Mouse (Mus musculus) small intestine, adult 2 months (tissue): ENCODE results near the gene Klf4. TPM values are rescaled to one million over a fixed set of nuclear protein-coding genes. Genes with fewer than 3 reads are reported as not detected.

ENCODE experiments used
- H3K27ac ChIP-seq: fragments of 200-500 bp; 2 replicates; pipeline ENCODE4 v1.5.1; 2012; ENCODE audit warnings: low read depth, low read length, control low read depth, inconsistent platforms; ENCODE audit not compliant: insufficient read depth
- H3K27me3 ChIP-seq: fragments of 200-500 bp; 2 replicates; pipeline ENCODE4 v1.6.1; 2012; ENCODE audit warnings: mild to moderate bottlenecking, moderate library complexity, low read length, inconsistent platforms; ENCODE audit not compliant: control insufficient read depth, insufficient read depth
- H3K36me3 ChIP-seq: fragments of 200-500 bp; 2 replicates; pipeline ENCODE4 v1.6.1; 2012; ENCODE audit warnings: mild to moderate bottlenecking, low read length, control low read depth, inconsistent platforms; ENCODE audit not compliant: control insufficient read depth, insufficient read depth
- H3K4me1 ChIP-seq: fragments of 200-500 bp; 2 replicates; pipeline ENCODE4 v1.6.1; 2012; ENCODE audit warnings: low read length, inconsistent platforms, mixed read lengths; ENCODE audit not compliant: control insufficient read depth, insufficient read depth, insufficient read length
- H3K4me3 ChIP-seq: fragments of 200-500 bp; 2 replicates; pipeline ENCODE4 v1.5.1; 2012; ENCODE audit warnings: low read depth, mild to moderate bottlenecking, control low read depth, inconsistent platforms, low read length, moderate library complexity
- CTCF ChIP-seq: fragments of 200-500 bp; IDR thresholded peaks from 2 replicates; pipeline ENCODE4 v1.5.1; 2012; ENCODE audit warnings: low read depth, mild to moderate bottlenecking, control low read depth, inconsistent platforms, low read length, moderate library complexity, mixed read lengths; ENCODE audit not compliant: insufficient replicate concordance, insufficient read length; ENCODE audit errors: extremely low read depth
- POLR2A ChIP-seq: fragments of 200-500 bp; IDR thresholded peaks from 2 replicates; pipeline ENCODE4 v1.6.1; 2012; ENCODE audit warnings: low read depth, mild to moderate bottlenecking, control low read depth, inconsistent platforms, low read length, moderate library complexity
- WGBS: fragments of 180-500 bp; shearing (Covaris S2); methylation state at CpG from one replicate; pipeline ENCODE4 v1.1.7; 2018; 5-methylcytosine and 5-hydroxymethylcytosine counted together
- polyA plus RNA-seq: library from polyadenylated mRNA; depleted of rRNA; stranded (reverse); fragments of >200 nt; gene quantifications from 2 replicates; pipeline ENCODE4 v1.2.3, GENCODE M21; 2012

The Klf4 gene
- polyA plus RNA-seq, 1 experiment, result 590 TPM

GRCm38 (mm10) chr4:55533196-55533802 lies 1.0 kb upstream of the Klf4 start:
- WGBS, result 1% methylated on average over 21 of the region's 21 CpGs
- peak overlapping the region; percentile 74 for H3K27ac ChIP-seq
- no peak for TF ChIP-seq POLR2A
- no peak; the same call in 1 of the 2 replicates for TF ChIP-seq CTCF
- no peaks in the 10 kb centered on the region for H3K27me3 ChIP-seq
- H3K36me3 ChIP-seq, result peaks cover 20% of the 10 kb centered on the region
- peak overlapping the region; percentile 83 for H3K4me3 ChIP-seq
- H3K4me1 ChIP-seq, result peaks cover 3% of the 10 kb centered on the region; the same call in 1 of the 2 replicates

- Histone ChIP-seq H3K27me3 (no peaks in the 10 kb centered on the region), H3K27ac (peak overlapping the region; percentile 51), H3K36me3 (peaks cover 27% of the 10 kb centered on the region), H3K4me3 (peak overlapping the region; percentile 92), H3K4me1 (peaks cover 3% of the 10 kb centered on the region; the same call in 1 of the 2 replicates)
- 2% methylated on average over 30 of the region's 42 CpGs for WGBS
- TF ChIP-seq CTCF (no peak), POLR2A (no peak; the same call in 1 of the 2 replicates)
These were observed 335 bp downstream of the Klf4 start for GRCm38 (mm10) chr4:55531856-55532406.

GRCm38 (mm10) chr4:55531096-55531855 lies 990 bp downstream of the Klf4 start:
- WGBS, result under 1% methylated on average over 56 of the region's 56 CpGs
- H3K4me3 ChIP-seq, result peak overlapping the region; percentile 92
- peaks cover 32% of the 10 kb centered on the region for H3K36me3 ChIP-seq
- peak overlapping the region; percentile 51 for H3K27ac ChIP-seq
- H3K4me1 ChIP-seq, result peaks cover 3% of the 10 kb centered on the region; the same call in 1 of the 2 replicates
- TF ChIP-seq CTCF (peak; percentile 42; the same call in 1 of the 2 replicates), POLR2A (no peak)
- no peaks in the 10 kb centered on the region for H3K27me3 ChIP-seq

- Histone ChIP-seq H3K4me1 (peaks cover 3% of the 10 kb centered on the region; the same call in 1 of the 2 replicates), H3K27me3 (no peaks in the 10 kb centered on the region), H3K27ac (peak overlapping the region; percentile 51), H3K4me3 (peak overlapping the region; percentile 92), H3K36me3 (peaks cover 35% of the 10 kb centered on the region)
- 2% methylated on average over 20 of the region's 20 CpGs for WGBS
- TF ChIP-seq POLR2A (no peak), CTCF (no peak)
These were observed 1.6 kb downstream of the Klf4 start for GRCm38 (mm10) chr4:55530731-55531095.

- peaks cover 35% of the 10 kb centered on the region for H3K36me3 ChIP-seq
- peak; percentile 69 for TF ChIP-seq CTCF
- no peak for TF ChIP-seq POLR2A
- H3K4me3 ChIP-seq, result peak overlapping the region; percentile 92
- H3K27ac ChIP-seq, result peak overlapping the region; percentile 51
- peaks cover 3% of the 10 kb centered on the region; the same call in 1 of the 2 replicates for H3K4me1 ChIP-seq
- 4% methylated on average over 27 of the region's 27 CpGs for WGBS
- no peaks in the 10 kb centered on the region for H3K27me3 ChIP-seq
These were observed 2.0 kb downstream of the Klf4 start for GRCm38 (mm10) chr4:55530236-55530635.

GRCm38 (mm10) chr4:55528404-55528803 lies 3.9 kb downstream of the Klf4 start:
- Histone ChIP-seq H3K27me3 (no peaks in the 10 kb centered on the region), H3K4me1 (peaks cover 3% of the 10 kb centered on the region; the same call in 1 of the 2 replicates), H3K4me3 (no peak overlapping the region), H3K36me3 (peaks cover 35% of the 10 kb centered on the region), H3K27ac (no peak overlapping the region)
- WGBS, result 87% methylated on average over 4 of the region's 4 CpGs
- no peak for TF ChIP-seq CTCF
- no peak for TF ChIP-seq POLR2A

- WGBS, result 88% methylated on average over 12 of the region's 12 CpGs
- no peak for TF ChIP-seq POLR2A
- TF ChIP-seq CTCF, result no peak
- Histone ChIP-seq H3K27ac (no peak overlapping the region), H3K36me3 (peaks cover 35% of the 10 kb centered on the region), H3K4me1 (peaks cover 3% of the 10 kb centered on the region; the same call in 1 of the 2 replicates), H3K4me3 (peak overlapping the region; percentile 61), H3K27me3 (no peaks in the 10 kb centered on the region)
These were observed 4.3 kb downstream of the Klf4 start for GRCm38 (mm10) chr4:55527931-55528330.
